Mouse (Mus musculus): ENCODE results near the gene Fads2. TPM values are rescaled to one million over a fixed set of nuclear protein-coding genes. Genes with fewer than 3 reads are reported as not detected.
A peak's percentile ranks its signal among the peaks of the same experiment; 100 is the strongest.

Gene Fads2
- total RNA-seq, 2 experiments from 2014 or later = 11.3 to 14.4 TPM

DNA sequence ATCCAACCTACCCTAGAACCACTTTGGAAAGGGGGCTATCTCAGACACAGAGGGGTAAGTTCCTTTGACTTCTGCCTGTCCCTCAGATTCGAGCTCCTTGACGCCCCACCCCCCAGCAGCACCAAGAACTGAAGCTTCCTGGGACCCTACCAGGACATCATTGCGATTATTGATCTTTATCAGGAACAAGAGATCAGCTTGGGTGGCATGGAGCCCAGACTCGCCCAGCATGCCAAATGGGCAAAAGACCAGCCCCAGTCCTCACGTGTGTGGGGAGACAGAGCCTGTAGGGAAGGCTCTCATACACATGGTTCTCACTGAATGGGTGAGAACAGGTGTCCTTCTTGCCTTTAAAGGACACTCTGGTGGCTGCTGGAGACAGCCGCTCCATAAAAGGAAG, 2.7 kb upstream of the Fads2 start:
- DNase-seq = no peak
- intact Hi-C loops (cut with DNase I) = loop anchor here (5.0 kb wide), 1 partner anchor 62 kb away; the partner anchor contains the start of gene Fads3

DNA sequence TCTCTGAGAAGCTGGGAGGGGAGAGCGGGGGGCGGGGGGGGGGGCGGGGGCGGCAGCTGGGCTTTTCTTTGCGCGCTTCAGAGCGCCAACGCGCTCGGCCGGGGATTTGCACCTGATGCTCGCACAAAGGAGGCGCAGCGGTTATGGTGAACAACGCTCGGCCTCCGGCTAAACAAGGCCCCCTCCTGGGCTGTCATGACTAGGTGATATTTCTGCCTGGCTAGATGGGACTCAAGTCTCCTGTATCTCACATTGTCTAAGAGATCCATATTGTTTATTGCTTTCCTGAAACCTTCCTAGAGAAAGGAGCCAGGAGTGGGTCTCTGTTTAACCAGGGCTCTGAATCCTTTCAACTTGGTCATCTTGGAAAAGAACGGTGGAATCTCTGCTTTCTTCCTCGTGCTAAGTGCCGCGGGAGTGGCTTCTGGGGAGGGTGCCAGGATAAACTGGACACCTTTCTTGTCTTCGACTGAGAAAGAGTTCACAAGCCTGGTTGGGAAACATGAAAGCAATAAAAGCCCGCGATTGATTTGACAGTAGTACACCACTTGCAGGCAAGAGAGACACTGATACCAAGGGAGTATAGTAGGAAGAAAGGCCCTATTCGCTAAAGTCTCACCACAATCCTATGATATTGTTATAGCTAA, 631 bp upstream of the Fads2 start:
- DNase-seq = peak in 1 of 2 experiments; percentile 29
- intact Hi-C loops (cut with DNase I) = loop anchor here (5.0 kb wide), 1 partner anchor 60 kb away; the partner anchor contains the start of gene Fads3

DNA sequence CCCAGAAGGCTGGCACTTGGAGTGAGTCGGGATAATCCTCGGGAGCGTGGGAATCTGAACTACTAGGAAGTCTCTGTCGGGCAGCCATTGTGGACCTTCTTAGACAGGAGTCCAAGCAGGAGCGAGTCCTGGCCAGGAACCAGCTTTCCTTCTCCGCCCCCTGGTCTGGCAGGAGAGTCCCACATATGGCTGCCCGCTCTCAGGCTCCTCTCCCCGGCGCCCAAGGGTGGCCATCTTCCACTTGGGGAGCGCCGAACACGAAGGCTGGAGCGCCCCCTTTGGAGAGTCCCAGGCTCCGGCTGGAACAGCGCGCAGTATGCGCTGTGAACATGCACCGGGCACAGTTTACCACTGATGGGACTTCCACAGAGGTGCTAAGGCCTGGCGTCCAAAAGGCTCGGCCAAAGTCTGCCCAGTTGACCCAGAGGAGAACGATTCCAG, 895 bp downstream of the Fads2 start:
- DNase-seq = peak; percentile 83 to 85
- intact Hi-C loops (cut with DNase I) = loop anchor here (2.0 to 5.0 kb wide), 2 partner anchors 58 to 82 kb away; partner anchors contain the start of genes Fads1 and Fads3

DNA sequence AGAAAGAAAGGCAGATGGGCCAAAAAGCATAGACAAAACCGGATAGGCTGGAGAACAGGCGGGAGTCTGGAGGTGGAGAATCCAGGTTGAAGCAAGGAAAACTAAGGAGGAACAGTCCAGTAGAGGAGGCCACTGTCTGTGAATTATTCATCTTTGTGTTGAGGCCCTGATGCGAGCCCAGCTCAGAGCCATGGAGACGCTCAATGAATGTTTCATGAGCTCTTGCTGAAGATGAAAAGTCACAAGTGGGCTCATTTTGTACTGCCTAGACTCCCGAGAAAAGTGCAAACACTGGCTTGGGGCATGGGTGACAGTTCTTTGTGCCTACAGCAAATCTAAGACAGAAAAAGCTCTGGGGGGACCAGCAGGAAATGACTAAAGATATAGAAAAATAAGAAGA, 3.7 kb downstream of the Fads2 start:
- intact Hi-C loops (cut with DNase I) = no loop called here
- DNase-seq = no peak

DNA sequence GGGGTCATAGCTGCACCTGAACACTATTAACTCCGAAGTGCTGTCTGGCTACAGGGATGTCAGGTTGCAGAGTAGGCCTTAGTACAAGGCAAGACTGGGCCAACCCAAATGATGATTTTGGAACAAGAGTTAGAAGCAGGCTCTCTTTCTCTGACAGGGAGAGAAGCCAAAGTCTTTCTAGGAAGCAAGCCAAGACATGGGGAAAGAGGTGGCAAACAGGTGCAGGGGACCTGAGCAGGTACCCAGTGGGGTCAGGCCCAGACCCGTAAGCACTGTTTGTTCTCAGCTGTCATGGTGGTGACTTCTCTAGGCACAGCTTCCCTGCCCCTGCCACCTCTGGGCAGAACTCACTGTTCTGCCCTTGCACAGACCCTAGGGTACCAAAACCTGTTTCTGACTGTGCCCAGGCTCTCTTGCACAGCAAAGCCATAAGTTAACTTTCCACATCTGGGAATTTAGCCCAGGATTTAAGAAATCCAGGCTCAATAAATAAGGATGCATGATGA, 5.1 kb downstream of the Fads2 start:
- no peak for DNase-seq
- intact Hi-C loops (cut with DNase I) = no loop called here

DNA sequence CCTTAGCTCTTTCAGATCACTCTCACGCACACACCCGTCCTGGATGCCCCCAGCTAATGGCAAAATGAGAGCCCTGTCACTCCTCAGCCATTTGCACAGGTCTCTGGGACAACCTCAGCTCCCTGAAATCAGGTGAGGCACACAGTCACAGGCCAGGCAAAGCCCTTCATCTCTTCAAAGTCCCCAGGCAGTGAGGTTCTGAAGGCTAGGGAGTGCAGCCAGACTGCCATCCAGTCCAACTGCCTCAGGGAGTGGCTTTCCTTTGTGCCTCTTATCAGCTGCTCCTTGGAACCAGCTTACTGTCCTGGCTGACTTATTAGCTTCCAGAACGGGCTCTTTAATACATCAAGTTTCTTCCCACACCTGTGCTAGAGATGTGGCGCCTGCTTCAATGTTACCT, 6.9 kb downstream of the Fads2 start:
- intact Hi-C loops (cut with DNase I) = no loop called here
- no peak for DNase-seq

DNA sequence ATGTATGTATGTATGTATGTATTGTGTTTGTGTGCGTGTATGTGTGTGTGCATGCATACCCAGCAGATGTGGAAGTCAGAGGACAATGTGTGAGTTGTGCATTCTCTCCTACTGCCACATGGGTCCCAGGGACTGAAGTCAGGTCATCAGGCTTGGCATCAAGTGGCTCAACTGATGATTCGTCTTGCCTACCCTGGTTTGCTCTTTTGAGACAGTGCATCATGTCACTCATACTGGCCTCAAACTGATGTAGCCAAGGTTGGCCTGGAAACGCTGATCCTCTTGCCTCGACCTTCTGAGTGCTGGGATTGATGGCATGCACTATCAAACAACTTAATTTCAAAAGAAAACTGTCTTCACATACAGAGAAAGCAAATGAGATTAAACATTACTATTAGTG, 7.7 kb downstream of the Fads2 start:
- no peak for DNase-seq
- intact Hi-C loops (cut with DNase I) = no loop called here

DNA sequence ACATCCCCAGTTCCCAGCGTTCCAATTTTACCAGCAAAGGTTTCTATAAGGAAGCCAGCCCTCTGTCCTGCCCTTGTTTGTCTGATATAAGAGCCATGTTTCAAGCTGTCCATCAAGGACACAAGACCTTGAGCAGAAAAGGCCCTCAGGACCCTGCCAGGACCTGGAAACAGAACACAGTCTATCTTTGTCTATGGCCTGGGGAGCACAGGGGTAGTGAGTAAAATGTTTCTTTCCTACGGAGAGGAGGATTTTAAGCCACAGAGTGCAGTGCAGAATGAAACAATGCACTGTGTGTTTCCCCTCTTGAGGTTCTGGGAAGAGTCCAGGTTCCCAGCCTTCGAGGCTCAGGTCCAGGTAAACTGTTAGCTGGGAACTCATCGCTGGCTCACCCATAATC, 14.6 kb downstream of the Fads2 start:
- DNase-seq = no peak
- intact Hi-C loops (cut with DNase I) = no loop called here

DNA sequence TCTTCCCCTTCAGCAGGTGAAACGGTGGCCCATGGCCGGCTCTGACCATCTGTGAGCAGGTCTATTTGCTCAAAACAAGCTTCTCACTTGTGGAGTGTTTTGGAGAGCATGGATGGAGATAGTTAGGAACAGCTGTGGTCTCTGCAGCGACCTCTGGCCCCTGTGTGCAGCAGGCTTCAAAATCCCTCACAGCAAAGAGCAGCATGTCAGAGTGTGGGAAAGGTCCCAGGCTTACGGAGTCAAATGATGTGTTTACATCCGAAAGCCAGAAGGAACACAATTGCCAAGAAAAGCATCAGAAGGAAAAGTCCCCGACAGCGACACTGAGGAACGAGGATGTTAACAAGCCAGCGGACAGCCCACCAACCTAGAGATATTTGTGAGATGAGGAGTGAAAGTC, 16.1 kb downstream of the Fads2 start:
- intact Hi-C loops (cut with DNase I) = no loop called here
- peak in 1 of 2 experiments; percentile 16 for DNase-seq

DNA sequence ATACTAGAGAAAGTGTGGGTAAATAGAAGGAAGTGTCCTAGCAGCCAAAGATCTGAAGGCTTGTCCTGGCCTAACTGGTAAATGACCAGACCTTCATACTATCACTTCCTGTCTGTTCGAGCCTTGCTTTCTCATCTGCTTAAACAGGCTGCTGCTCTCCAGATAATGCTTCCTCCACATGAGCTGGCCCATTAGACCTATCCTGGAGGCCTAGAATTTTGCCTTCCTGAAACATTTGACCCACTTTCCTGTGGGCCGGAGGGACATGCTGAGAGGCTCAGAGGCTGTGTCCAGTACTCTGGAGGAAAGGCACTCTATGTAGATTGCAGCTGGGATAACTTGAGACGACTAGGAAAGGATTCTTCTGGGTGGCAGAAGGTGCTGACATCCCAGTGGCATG, 19.4 kb downstream of the Fads2 start:
- intact Hi-C loops (cut with DNase I) = no loop called here
- peak; percentile 32 to 39 for DNase-seq

DNA sequence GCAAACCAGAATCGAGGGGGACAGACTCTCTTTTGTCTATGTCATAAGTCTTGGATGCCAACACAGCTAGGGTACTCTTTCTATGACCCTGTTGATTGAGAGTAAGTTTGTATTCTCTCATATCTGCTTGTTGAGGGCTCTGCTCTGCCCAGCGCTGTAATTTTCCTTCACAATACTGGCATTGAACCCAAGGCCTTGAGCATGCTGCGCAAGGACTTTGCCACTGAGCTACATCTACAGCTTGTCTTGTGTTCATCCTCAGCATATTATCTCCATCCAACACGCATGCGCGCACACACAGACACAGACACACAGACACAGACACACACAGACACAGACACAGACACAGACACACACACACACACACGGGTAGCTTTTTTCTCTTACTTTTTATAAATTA, 21.2 kb downstream of the Fads2 start:
- intact Hi-C loops (cut with DNase I) = no loop called here
- DNase-seq = no peak

DNA sequence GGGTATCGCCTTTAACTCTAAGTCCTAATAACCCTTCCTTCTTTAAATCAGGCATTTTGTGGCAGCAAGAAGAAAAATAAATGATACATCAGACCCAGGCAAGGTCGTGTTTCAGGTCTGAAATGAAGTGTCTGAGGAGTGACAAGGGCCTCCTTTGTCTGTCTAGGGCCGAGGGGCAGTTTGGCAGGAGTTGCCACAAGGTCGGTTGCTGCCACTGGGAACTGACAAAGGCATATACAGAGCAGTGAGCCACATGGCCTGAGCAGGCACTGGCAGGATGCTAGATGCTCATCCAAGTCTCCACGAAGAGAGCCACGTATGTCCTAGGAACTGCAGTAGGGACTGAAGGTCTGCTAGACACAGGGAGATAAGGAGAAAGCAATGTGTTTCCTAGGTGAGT, 23.2 kb downstream of the Fads2 start:
- no peak for DNase-seq
- intact Hi-C loops (cut with DNase I) = no loop called here

DNA sequence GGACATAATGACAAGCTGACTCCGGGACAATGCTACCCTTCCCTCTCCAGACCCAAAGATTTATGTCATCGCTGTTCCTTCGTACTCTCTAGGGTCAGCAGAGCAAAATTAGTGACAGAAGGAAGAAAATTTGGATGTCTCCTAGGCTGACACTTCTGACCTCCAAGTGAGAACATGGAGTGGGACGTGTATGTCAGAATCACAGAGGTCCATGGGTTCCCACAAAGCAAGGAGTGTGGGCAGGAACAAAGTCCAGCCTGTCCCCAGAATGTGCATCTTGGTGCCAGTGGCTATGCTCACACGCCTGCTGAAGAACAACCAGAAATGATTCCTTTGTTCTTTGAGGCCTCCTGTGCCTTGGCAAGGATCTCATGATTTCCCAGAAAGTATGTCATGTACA, 28.4 kb downstream of the Fads2 start:
- DNase-seq = no peak
- intact Hi-C loops (cut with DNase I) = no loop called here

DNA sequence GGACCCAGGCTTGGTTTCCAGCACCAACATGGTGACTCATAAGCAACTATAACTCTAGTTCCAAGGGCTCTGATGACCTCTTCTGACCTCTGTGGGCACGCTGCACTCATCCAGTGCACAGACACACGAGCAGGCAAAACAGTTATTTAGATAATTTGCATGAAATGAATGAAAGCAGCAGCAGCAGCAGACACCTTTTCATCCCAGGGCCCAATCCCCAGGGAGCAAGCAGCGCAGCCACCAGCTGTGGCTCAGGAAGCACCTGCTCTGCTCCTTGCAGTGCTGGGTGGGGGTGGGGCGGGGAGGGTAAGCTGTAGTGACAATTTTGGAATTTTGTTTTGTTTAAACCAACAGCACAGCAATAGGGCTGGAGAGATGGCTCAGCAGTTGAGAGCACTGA, 29.7 kb downstream of the Fads2 start:
- no peak for DNase-seq
- intact Hi-C loops (cut with DNase I) = no loop called here

DNA sequence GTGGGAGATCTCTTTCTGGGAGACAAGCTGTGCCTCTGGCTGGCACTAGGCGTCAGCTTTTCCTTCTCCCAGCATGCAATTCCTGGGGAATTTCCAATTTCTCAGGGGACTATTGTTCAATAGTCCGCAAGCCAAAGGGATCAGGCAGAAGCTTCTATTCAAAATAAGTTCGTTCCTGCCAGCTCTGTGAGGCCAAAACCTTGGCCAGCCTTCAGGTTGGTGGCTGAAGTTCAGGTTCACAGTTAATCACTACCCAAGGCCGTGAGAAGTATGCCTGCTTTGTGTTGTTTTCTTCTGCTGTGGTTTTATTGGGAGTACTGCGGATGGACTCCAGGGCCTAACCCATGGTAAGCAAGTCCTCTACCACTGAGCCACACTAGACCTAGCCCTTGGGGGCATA, 30.4 kb downstream of the Fads2 start:
- DNase-seq = no peak
- intact Hi-C loops (cut with DNase I) = no loop called here

DNA sequence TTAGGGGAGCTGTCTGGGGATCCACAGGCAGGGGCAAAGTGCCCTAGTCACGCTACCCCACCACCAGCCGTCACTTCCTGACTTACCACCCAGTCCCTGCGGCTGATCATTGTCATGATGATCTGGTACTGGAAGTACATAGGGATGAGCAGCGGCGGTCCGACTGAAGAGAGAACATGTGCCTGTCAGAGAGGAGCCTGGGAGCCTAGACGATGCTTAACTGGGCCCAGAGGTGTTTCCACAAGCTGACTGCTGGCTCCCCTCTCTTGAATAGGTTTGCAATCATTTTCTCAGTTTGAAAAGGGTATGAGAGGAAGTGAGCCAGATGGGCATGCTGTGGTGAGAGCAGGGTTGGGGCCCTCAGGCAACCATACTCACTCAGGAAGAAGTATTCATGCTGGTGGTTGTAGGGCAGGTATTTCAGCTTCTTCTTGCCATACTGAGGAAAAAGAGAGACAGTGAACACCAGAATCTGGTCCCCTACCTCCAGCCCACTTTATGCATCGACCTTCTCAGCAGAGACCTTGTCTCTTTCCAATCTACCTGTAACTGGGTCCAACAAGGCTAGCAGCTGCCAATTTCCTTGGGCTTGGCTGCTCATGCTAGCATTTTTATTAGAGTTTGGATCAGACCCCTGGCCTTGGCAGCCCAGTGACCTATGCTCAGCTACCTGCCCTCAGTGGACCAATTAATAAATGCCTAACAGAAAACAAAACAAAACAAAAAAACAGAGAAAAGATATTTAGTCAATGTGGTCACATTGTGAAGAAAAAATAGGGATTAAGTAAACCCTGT, 31.2 kb downstream of the Fads2 start:
- no peak for DNase-seq
- intact Hi-C loops (cut with DNase I) = no loop called here

DNA sequence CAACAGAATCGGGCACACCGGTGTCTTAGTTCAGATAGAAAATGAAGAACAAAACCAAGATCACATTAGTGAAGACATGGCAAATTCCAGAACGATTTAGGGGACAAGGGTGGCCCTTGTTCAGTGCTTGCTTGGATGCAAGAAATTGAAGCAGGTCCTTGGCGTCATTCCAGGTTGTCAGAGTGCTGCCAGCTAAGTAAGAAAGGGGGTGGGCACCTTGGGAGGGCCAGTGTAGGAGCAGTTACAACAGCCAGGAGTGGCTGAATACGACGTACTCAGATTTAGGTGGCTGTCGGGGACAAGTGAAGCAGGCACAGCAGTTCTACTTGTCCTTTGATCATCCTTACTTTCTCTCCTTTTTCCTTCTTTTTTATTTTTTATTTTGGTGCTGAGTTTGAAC, 33.8 kb downstream of the Fads2 start:
- intact Hi-C loops (cut with DNase I) = no loop called here
- no peak for DNase-seq

DNA sequence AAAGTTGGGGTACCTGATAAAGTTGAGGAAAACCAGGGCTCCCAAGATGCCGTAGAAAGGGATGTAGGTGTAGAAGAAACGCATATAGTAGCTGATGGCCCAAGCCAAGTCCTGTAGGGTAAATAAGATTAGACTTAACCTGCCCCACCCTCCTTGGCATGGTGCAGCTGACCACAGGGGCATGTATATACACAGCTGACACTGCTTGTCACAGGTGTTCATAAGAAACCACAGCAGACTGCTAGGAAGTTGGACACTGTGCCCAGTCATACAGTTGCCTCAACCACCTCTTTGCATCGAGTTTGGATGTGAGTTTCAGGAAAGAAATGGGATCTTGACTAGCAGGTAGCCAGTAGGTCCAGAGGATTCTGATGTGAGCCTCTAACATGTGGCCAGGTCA, 35.0 kb downstream of the Fads2 start:
- DNase-seq = no peak
- intact Hi-C loops (cut with DNase I) = no loop called here

DNA sequence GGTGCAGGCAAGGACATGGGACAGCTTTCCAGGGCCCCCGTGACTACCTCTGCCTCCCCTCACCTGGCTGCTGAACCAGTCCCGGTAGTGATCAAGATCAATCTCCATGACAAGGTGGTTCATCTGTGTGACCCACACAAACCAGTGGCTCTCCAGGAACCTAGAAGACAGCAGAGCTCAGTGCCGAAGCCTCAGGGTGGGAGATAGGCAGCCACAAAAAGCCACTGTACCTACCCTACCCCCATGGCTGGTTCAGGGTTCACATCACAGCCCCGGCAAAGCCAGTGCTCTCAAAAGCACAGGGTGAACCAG, 35.4 kb downstream of the Fads2 start:
- intact Hi-C loops (cut with DNase I) = no loop called here
- no peak for DNase-seq

DNA sequence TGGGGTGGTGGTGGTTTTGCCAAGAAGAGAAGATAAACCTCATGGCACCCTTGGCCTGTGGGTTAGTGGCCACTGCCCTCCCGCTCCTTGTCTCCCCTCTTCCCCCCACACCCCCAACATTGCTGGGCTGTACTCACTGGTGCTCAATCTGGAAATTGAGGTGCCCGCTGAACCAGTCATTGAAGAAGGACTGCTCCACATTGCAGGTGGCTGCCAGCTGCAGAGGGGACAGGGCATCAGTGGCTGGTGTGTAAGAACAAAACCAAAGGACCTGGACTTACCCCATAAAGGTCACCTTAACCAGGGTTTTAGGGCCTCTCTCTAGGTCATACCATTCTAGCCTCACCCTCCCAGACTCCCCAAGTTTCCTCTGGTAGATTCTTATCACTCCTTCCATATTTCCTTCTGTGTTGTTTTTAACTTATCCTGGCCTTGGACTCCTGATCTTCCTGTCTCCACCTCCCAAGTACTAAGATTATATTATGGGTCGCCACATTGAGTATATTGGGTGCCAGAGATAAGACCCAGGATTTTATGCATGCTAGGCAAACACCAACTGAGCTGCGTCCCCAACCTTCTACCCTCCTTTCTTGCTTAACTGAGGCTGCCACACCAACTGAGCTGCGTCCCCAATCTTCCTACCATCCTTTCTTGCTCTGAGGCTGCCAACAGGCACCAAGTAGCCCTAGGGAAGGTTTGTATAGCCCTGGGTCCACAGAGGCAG, 35.9 kb downstream of the Fads2 start:
- no peak for DNase-seq
- intact Hi-C loops (cut with DNase I) = no loop called here

DNA sequence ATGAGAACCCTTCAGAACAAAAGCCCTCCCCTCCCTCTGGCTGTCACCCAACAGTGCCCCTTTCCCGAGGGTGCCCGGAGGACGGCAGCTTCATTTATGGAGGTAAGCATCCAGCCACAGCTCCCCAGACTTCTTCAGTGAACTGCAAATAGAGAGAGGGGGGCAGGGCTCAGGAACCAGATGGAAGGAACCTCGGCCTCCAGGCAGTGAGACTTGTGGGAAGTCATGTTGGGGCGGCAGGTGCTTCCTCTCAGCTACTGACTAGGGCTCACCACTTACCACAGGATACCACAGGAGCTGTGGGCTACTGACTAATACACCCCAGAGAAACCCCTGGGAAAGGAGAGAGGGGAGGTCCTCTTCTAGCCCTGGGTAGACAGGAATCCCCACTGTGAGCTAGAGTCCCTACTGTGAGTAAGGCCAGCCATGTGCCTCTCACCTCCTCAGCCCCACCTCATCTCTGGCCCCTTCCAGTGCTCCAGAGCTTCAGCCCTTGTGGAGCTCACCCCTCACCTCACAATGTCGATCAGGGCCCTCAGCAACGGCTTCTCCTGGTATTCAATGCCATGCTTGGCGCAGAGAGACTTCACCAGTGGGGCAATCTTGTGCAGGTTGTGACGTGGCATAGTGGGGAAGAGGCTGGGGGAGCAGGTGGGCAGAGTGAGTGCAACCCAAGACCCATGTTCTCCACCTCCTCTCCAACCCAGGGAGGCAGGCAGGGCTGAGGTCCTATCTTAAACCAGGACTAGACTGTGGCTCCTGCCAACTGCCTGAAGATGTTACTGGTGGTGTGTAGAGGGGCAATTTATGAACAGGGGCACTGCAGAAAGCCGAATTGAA, 37.2 kb downstream of the Fads2 start:
- DNase-seq = no peak
- intact Hi-C loops (cut with DNase I) = no loop called here

Measured in heart, postnatal 10 days (tissue).